ENCODE assay signal across 11 mouse cellular contexts in genomic region chr16:45009634-45010033, GRCm38 (mm10).
DNase-seq lines count a peak whose midpoint lies in the region; ATAC-seq lines count a peak whose summit lies in the region.
"Had no signal": no experiment of that assay in that cellular context is flagged by ENCODE, and none has a peak within 500 bp of the region (broad histone marks: within the 10 kb centered on the region; RNA-seq: fewer than 3 reads in every experiment).

No protein-coding gene starts in this region.

- no peak overlapping the region for H3K27ac ChIP-seq in midbrain, embryonic 14.5 days (replicated peaks; ENCODE audit: low read depth, low read length)
- H3K27ac ChIP-seq in midbrain, embryonic 15.5 days: no peak overlapping the region
- H3K27ac ChIP-seq in heart, embryonic 16.5 days (ENCODE audit: low read length): peak overlapping the region; percentile 51
- no peak overlapping the region for H3K27ac ChIP-seq in forebrain, embryonic 10.5 days
- H3K27ac ChIP-seq: limb, embryonic 12.5 days had no signal

- no peak for DNase-seq in midbrain, embryonic 14.5 days
- DNase-seq in gastrocnemius, postnatal 14 days: peak; percentile 50
- DNase-seq in lung, postnatal 36 days: peak; percentile 80
- no peak for DNase-seq in layer of hippocampus, postnatal 36 days
- no peak for DNase-seq in forebrain, embryonic 10.5 days (ENCODE audit: extremely low spot score, low spot score)
- no peak for DNase-seq in embryo, embryonic 10.5 days (ENCODE audit: low spot score)
- DNase-seq: cerebellum, postnatal 36 days; right cerebral cortex, adult 18-20 months had no signal

- H3K4me1 ChIP-seq in midbrain, embryonic 14.5 days (ENCODE audit: control insufficient read depth, insufficient read depth, low read length): no peaks in the 10 kb centered on the region
- no peaks in the 10 kb centered on the region for H3K4me1 ChIP-seq in midbrain, embryonic 15.5 days
- H3K4me1 ChIP-seq in heart, embryonic 16.5 days (ENCODE audit: control insufficient read depth, insufficient read depth, low read length): no peaks in the 10 kb centered on the region
- H3K4me1 ChIP-seq in forebrain, embryonic 10.5 days: peaks cover 8% of the 10 kb centered on the region; the same call in 1 of the 2 replicates
- H3K4me1 ChIP-seq: limb, embryonic 12.5 days had no signal

- H3K9ac ChIP-seq in midbrain, embryonic 14.5 days (replicated peaks; ENCODE audit: low read length): no peak overlapping the region
- H3K9ac ChIP-seq in midbrain, embryonic 15.5 days: no peak overlapping the region
- no peak overlapping the region for H3K9ac ChIP-seq in heart, embryonic 16.5 days (ENCODE audit: low read length)
- H3K9ac ChIP-seq: limb, embryonic 12.5 days had no signal

- no peak overlapping the region for H3K4me2 ChIP-seq in midbrain, embryonic 14.5 days (ENCODE audit: low read length)
- H3K4me2 ChIP-seq in midbrain, embryonic 15.5 days: no peak overlapping the region
- no peak overlapping the region for H3K4me2 ChIP-seq in heart, embryonic 16.5 days (ENCODE audit: low read depth, low read length)
- H3K4me2 ChIP-seq: limb, embryonic 12.5 days had no signal

- ATAC-seq in midbrain, embryonic 14.5 days (ENCODE audit: low FRiP score, low TSS enrichment): peak; percentile 8; the same call in 1 of the 2 replicates
- no peak for ATAC-seq in midbrain, embryonic 15.5 days (replicated peaks)
- peak; percentile 73 for ATAC-seq in heart, embryonic 16.5 days (replicated peaks; ENCODE audit: extremely low read depth, insufficient read depth, low FRiP score)

- no peaks in the 10 kb centered on the region for H3K9me3 ChIP-seq in midbrain, embryonic 14.5 days (ENCODE audit: control insufficient read depth, low read length)
- no peaks in the 10 kb centered on the region for H3K9me3 ChIP-seq in midbrain, embryonic 15.5 days
- no peaks in the 10 kb centered on the region for H3K9me3 ChIP-seq in heart, embryonic 16.5 days (replicated peaks; ENCODE audit: control insufficient read depth, low read length)
- H3K9me3 ChIP-seq in forebrain, embryonic 10.5 days: no peaks in the 10 kb centered on the region
- H3K9me3 ChIP-seq: limb, embryonic 12.5 days had no signal

- no peaks in the 10 kb centered on the region for H3K27me3 ChIP-seq in midbrain, embryonic 14.5 days (ENCODE audit: control insufficient read depth, insufficient read depth, low read length)
- no peaks in the 10 kb centered on the region for H3K27me3 ChIP-seq in midbrain, embryonic 15.5 days (replicated peaks)
- no peaks in the 10 kb centered on the region for H3K27me3 ChIP-seq in heart, embryonic 16.5 days (ENCODE audit: control insufficient read depth, insufficient read depth, low read length)
- H3K27me3 ChIP-seq in forebrain, embryonic 10.5 days (ENCODE audit: poor library complexity, severe bottlenecking): no peaks in the 10 kb centered on the region
- H3K27me3 ChIP-seq: limb, embryonic 12.5 days had no signal

- H3K4me3 ChIP-seq in midbrain, embryonic 14.5 days (replicated peaks; ENCODE audit: low read depth, low read length): no peak overlapping the region
- H3K4me3 ChIP-seq in midbrain, embryonic 15.5 days: no peak overlapping the region
- no peak overlapping the region for H3K4me3 ChIP-seq in heart, embryonic 16.5 days (ENCODE audit: low read length)
- no peak overlapping the region for H3K4me3 ChIP-seq in forebrain, embryonic 10.5 days
- H3K4me3 ChIP-seq: limb, embryonic 12.5 days had no signal

- WGBS in midbrain, embryonic 14.5 days: 58% methylated on average over 5 of the region's 5 CpGs
- WGBS in midbrain, embryonic 15.5 days: 38% methylated on average over 5 of the region's 5 CpGs
- 38% methylated on average over 5 of the region's 5 CpGs for WGBS in heart, embryonic 16.5 days
- WGBS in forebrain, embryonic 10.5 days: 65% methylated on average over 5 of the region's 5 CpGs

- intact Hi-C loops in gastrocnemius, postnatal 14 days (cut with DNase I; ENCODE audit: low total_unique reads): no loop called here

- no peaks in the 10 kb centered on the region for H3K36me3 ChIP-seq in midbrain, embryonic 14.5 days (ENCODE audit: control insufficient read depth, insufficient read depth, low read length)
- H3K36me3 ChIP-seq in midbrain, embryonic 15.5 days (replicated peaks): no peaks in the 10 kb centered on the region
- no peaks in the 10 kb centered on the region for H3K36me3 ChIP-seq in heart, embryonic 16.5 days (ENCODE audit: control insufficient read depth, insufficient read depth)
- H3K36me3 ChIP-seq in forebrain, embryonic 10.5 days (replicated peaks): no peaks in the 10 kb centered on the region
- H3K36me3 ChIP-seq: limb, embryonic 12.5 days had no signal

Comparison
In these comparisons a context has a peak if more than half of its experiments do, and no peak if none do; other contexts are left out.
1. DNase-seq: peak in gastrocnemius, postnatal 14 days (single experiment) and lung, postnatal 36 days (single experiment); none in midbrain, embryonic 14.5 days (single experiment), layer of hippocampus, postnatal 36 days (0 of 2), forebrain, embryonic 10.5 days (single experiment) and embryo, embryonic 10.5 days (single experiment).